Mouse (Mus musculus): ENCODE measurements around the gene Tle6. TPM values are rescaled to one million over a fixed set of nuclear protein-coding genes. Genes with fewer than 3 reads are reported as not detected.

Tle6 gene
- polyA plus RNA-seq, 1 experiment from 2014 or later = 15.2 TPM

GRCm38 (mm10) chr10:81583347-81583746 is 17.5 kb downstream of the Tle6 start:
- Histone ChIP-seq H3K27ac (no peak overlapping the region), H3K27me3 (peaks cover 64% of the 10 kb centered on the region), H3K9me3 (no peaks in the 10 kb centered on the region), H3K4me2 (no peak overlapping the region), H3K4me1 (replicated peaks) (peaks cover 32% of the 10 kb centered on the region), H3K9ac (replicated peaks) (no peak overlapping the region), H3K36me3 (peaks cover 62% of the 10 kb centered on the region), H3K4me3 (replicated peaks) (no peak overlapping the region)
- 58% methylated on average over 6 of the region's 6 CpGs for WGBS
- ATAC-seq (ENCODE audit: insufficient number of reproducible peaks, insufficient read depth, low FRiP score, low TSS enrichment, low read depth) = no peak

- no peak for ATAC-seq (ENCODE audit: insufficient number of reproducible peaks, insufficient read depth, low FRiP score, low TSS enrichment, low read depth)
- no peaks in the 10 kb centered on the region; the same call in 1 of the 2 replicates for H3K9me3 ChIP-seq
- peaks cover 41% of the 10 kb centered on the region for H3K36me3 ChIP-seq
- H3K4me3 ChIP-seq (replicated peaks) = no peak overlapping the region
- peaks cover 61% of the 10 kb centered on the region for H3K27me3 ChIP-seq
- H3K4me1 ChIP-seq (replicated peaks) = peaks cover 47% of the 10 kb centered on the region
- H3K4me2 ChIP-seq = peak overlapping the region; percentile 18; the same call in 1 of the 2 replicates
- WGBS = 48% methylated on average over 25 of the region's 25 CpGs
- no peak overlapping the region for H3K9ac ChIP-seq (replicated peaks)
- no peak overlapping the region for H3K27ac ChIP-seq
Measured at GRCm38 (mm10) chr10:81580441-81581070, 20.3 kb downstream of the Tle6 start.

GRCm38 (mm10) chr10:81579967-81580366 is 20.9 kb downstream of the Tle6 start:
- Histone ChIP-seq H3K4me1 (replicated peaks) (peaks cover 49% of the 10 kb centered on the region), H3K4me3 (replicated peaks) (no peak overlapping the region), H3K9ac (replicated peaks) (no peak overlapping the region), H3K4me2 (no peak overlapping the region), H3K27me3 (peaks cover 61% of the 10 kb centered on the region), H3K36me3 (peaks cover 35% of the 10 kb centered on the region), H3K9me3 (no peaks in the 10 kb centered on the region; the same call in 1 of the 2 replicates), H3K27ac (no peak overlapping the region)
- 71% methylated on average over 4 of the region's 4 CpGs for WGBS
- no peak for ATAC-seq (ENCODE audit: insufficient number of reproducible peaks, insufficient read depth, low FRiP score, low TSS enrichment, low read depth)

GRCm38 (mm10) chr10:81575695-81576094 is 25.2 kb downstream of the Tle6 start:
- peaks cover 61% of the 10 kb centered on the region for H3K4me1 ChIP-seq (replicated peaks)
- peak overlapping the region; percentile 67 for H3K27ac ChIP-seq
- peak overlapping the region; percentile 82 for H3K9ac ChIP-seq (replicated peaks)
- H3K36me3 ChIP-seq = peaks cover 10% of the 10 kb centered on the region; the same call in 1 of the 2 replicates
- ATAC-seq (ENCODE audit: insufficient number of reproducible peaks, insufficient read depth, low FRiP score, low TSS enrichment, low read depth) = no peak
- peaks cover 66% of the 10 kb centered on the region for H3K27me3 ChIP-seq
- peak overlapping the region; percentile 62 for H3K4me3 ChIP-seq (replicated peaks)
- 2% methylated on average over 6 of the region's 6 CpGs for WGBS
- peak overlapping the region; percentile 75 for H3K4me2 ChIP-seq
- H3K9me3 ChIP-seq = no peaks in the 10 kb centered on the region; the same call in 1 of the 2 replicates

- WGBS = 0% methylated on average over 28 of the region's 30 CpGs
- Histone ChIP-seq H3K27ac (peak overlapping the region; percentile 67), H3K4me1 (replicated peaks) (peaks cover 61% of the 10 kb centered on the region), H3K4me2 (peak overlapping the region; percentile 75), H3K9me3 (no peaks in the 10 kb centered on the region; the same call in 1 of the 2 replicates), H3K9ac (replicated peaks) (peak overlapping the region; percentile 82), H3K27me3 (peaks cover 62% of the 10 kb centered on the region), H3K36me3 (0 out of 2 replicates have a peak, but pooled peaks cover 6% of the 10 kb centered on the region), H3K4me3 (replicated peaks) (peak overlapping the region; percentile 62)
- no peak for ATAC-seq (ENCODE audit: insufficient number of reproducible peaks, insufficient read depth, low FRiP score, low TSS enrichment, low read depth)
Measured at GRCm38 (mm10) chr10:81575208-81575631, 25.7 kb downstream of the Tle6 start.

- Histone ChIP-seq H3K4me1 (replicated peaks) (peaks cover 63% of the 10 kb centered on the region), H3K36me3 (0 out of 2 replicates have a peak, but pooled peaks cover 6% of the 10 kb centered on the region), H3K27ac (peak within 1 kb of the TSS; percentile 67), H3K27me3 (peaks cover 56% of the 10 kb centered on the region), H3K9ac (replicated peaks) (peak within 1 kb of the TSS; percentile 82), H3K4me2 (peak within 1 kb of the TSS; percentile 75), H3K4me3 (replicated peaks) (peak within 1 kb of the TSS; percentile 62), H3K9me3 (no peaks in the 10 kb centered on the region; the same call in 1 of the 2 replicates)
- no peak for ATAC-seq (ENCODE audit: insufficient number of reproducible peaks, insufficient read depth, low FRiP score, low TSS enrichment, low read depth)
- WGBS = 18% methylated on average over 10 of the region's 10 CpGs
Measured at GRCm38 (mm10) chr10:81574081-81575056, 26.5 kb downstream of the Tle6 start, which contains the start of gene Tle2. TSS of gene Tle2 (plus strand) at chr10:81574561.

- 0 out of 2 replicates have a peak, but pooled peaks cover 6% of the 10 kb centered on the region for H3K36me3 ChIP-seq
- H3K4me1 ChIP-seq (replicated peaks) = peaks cover 77% of the 10 kb centered on the region
- WGBS = 13% methylated on average over 9 of the region's 9 CpGs
- peak overlapping the region; percentile 0; the same call in 1 of the 2 replicates for H3K4me3 ChIP-seq (replicated peaks)
- no peak overlapping the region for H3K9ac ChIP-seq (replicated peaks)
- H3K4me2 ChIP-seq = peak overlapping the region; percentile 61; the same call in 1 of the 2 replicates
- no peak for ATAC-seq (ENCODE audit: insufficient number of reproducible peaks, insufficient read depth, low FRiP score, low TSS enrichment, low read depth)
- no peak overlapping the region for H3K27ac ChIP-seq
- H3K9me3 ChIP-seq = no peaks in the 10 kb centered on the region; the same call in 1 of the 2 replicates
- peaks cover 44% of the 10 kb centered on the region for H3K27me3 ChIP-seq
Measured at GRCm38 (mm10) chr10:81572975-81573374, 27.9 kb downstream of the Tle6 start.

GRCm38 (mm10) chr10:81572133-81572671 is 28.7 kb downstream of the Tle6 start:
- Histone ChIP-seq H3K4me3 (replicated peaks) (peak overlapping the region; percentile 25), H3K4me1 (replicated peaks) (peaks cover 85% of the 10 kb centered on the region), H3K27ac (peak overlapping the region; percentile 87), H3K4me2 (peak overlapping the region; percentile 61), H3K9ac (replicated peaks) (0 out of 2 replicates have a peak overlapping the region, but pooled peaks have one; percentile 37), H3K36me3 (peaks cover 3% of the 10 kb centered on the region; the same call in 1 of the 2 replicates), H3K9me3 (no peaks in the 10 kb centered on the region), H3K27me3 (peaks cover 41% of the 10 kb centered on the region)
- no peak for ATAC-seq (ENCODE audit: insufficient number of reproducible peaks, insufficient read depth, low FRiP score, low TSS enrichment, low read depth)
- WGBS = 3% methylated on average over 9 of the region's 9 CpGs

- ATAC-seq (ENCODE audit: insufficient number of reproducible peaks, insufficient read depth, low FRiP score, low TSS enrichment, low read depth) = peak; percentile 90
- peaks cover 35% of the 10 kb centered on the region for H3K27me3 ChIP-seq
- H3K9me3 ChIP-seq = no peaks in the 10 kb centered on the region
- H3K4me2 ChIP-seq = peak overlapping the region; percentile 61
- peak overlapping the region; percentile 93 for H3K27ac ChIP-seq
- no peak overlapping the region; the same call in 1 of the 2 replicates for H3K9ac ChIP-seq (replicated peaks)
- peaks cover 11% of the 10 kb centered on the region for H3K36me3 ChIP-seq
- WGBS = 1% methylated on average over 18 of the region's 18 CpGs
- H3K4me1 ChIP-seq (replicated peaks) = peaks cover 81% of the 10 kb centered on the region
- peak overlapping the region; percentile 36 for H3K4me3 ChIP-seq (replicated peaks)
Measured at GRCm38 (mm10) chr10:81571501-81571876, 29.4 kb downstream of the Tle6 start.

- H3K4me2 ChIP-seq = peak overlapping the region; percentile 61
- no peaks in the 10 kb centered on the region for H3K9me3 ChIP-seq
- H3K27ac ChIP-seq = peak overlapping the region; percentile 93
- H3K27me3 ChIP-seq = peaks cover 30% of the 10 kb centered on the region
- peak overlapping the region; percentile 37; the same call in 1 of the 2 replicates for H3K9ac ChIP-seq (replicated peaks)
- ATAC-seq (ENCODE audit: insufficient number of reproducible peaks, insufficient read depth, low FRiP score, low TSS enrichment, low read depth) = peak; percentile 29
- peaks cover 76% of the 10 kb centered on the region for H3K4me1 ChIP-seq (replicated peaks)
- under 1% methylated on average over 34 of the region's 34 CpGs for WGBS
- peak overlapping the region; percentile 36 for H3K4me3 ChIP-seq (replicated peaks)
- H3K36me3 ChIP-seq = peaks cover 16% of the 10 kb centered on the region
Measured at GRCm38 (mm10) chr10:81570831-81571500, 29.9 kb downstream of the Tle6 start.

Data from limb, embryonic 12.5 days (tissue).